Mouse (Mus musculus) kidney, postnatal 36 days (tissue): ENCODE results near the gene Hdac8.
A peak's percentile ranks its signal among the peaks of the same experiment; 100 is the strongest.

ENCODE experiments used
- DNase-seq, 2 experiments: peaks; one replicate each; pipeline ENCODE4 v3.0.0; 2021 to 2022; ENCODE audit warnings: mixed read lengths in 2 of 2

The Hdac8 gene

GRCm38 (mm10) chrX:102504644-102505481 is at the start of gene Hdac8:
Gene Hdac8, minus strand, starts transcription at chrX:102505359.
- peak; percentile 47 to 56 for DNase-seq

GRCm38 (mm10) chrX:102509205-102509604 is 4.0 kb upstream of the Hdac8 start:
- no peak for DNase-seq

- DNase-seq = peak in 1 of 2 experiments; percentile 2
These were observed 980 bp downstream of the Hdac8 start for GRCm38 (mm10) chrX:102504179-102504578.

GRCm38 (mm10) chrX:102493992-102494730 is 11.0 kb downstream of the Hdac8 start:
- peak in 1 of 2 experiments; percentile 38 for DNase-seq

GRCm38 (mm10) chrX:102485575-102485974 is 19.6 kb downstream of the Hdac8 start:
- no peak for DNase-seq

GRCm38 (mm10) chrX:102479665-102480064 is 25.5 kb downstream of the Hdac8 start:
- DNase-seq = no peak

GRCm38 (mm10) chrX:102478965-102479364 is 26.2 kb downstream of the Hdac8 start:
- peak; percentile 32 to 54 for DNase-seq

GRCm38 (mm10) chrX:102478481-102478880 is 26.7 kb downstream of the Hdac8 start:
- peak in 1 of 2 experiments; percentile 2 for DNase-seq

- DNase-seq = peak; percentile 59 to 82
These were observed 28.4 kb downstream of the Hdac8 start for GRCm38 (mm10) chrX:102476784-102477183.

GRCm38 (mm10) chrX:102475555-102475954 is 29.6 kb downstream of the Hdac8 start:
- no peak for DNase-seq

GRCm38 (mm10) chrX:102418343-102419127 is 86.6 kb downstream of the Hdac8 start:
- DNase-seq = no peak

- DNase-seq = no peak
These were observed 88.2 kb downstream of the Hdac8 start for GRCm38 (mm10) chrX:102416972-102417371.

- DNase-seq = no peak
These were observed 88.8 kb downstream of the Hdac8 start for GRCm38 (mm10) chrX:102416386-102416785.

- DNase-seq = no peak
These were observed 120.4 kb downstream of the Hdac8 start for GRCm38 (mm10) chrX:102384765-102385164.

GRCm38 (mm10) chrX:102383151-102383550 is 122.0 kb downstream of the Hdac8 start:
- DNase-seq = no peak

- DNase-seq = no peak
These were observed 138.6 kb downstream of the Hdac8 start for GRCm38 (mm10) chrX:102366510-102366909.

- DNase-seq = no peak
These were observed 142.9 kb downstream of the Hdac8 start for GRCm38 (mm10) chrX:102362244-102362643.

GRCm38 (mm10) chrX:102353412-102353811 is 151.7 kb downstream of the Hdac8 start:
- no peak for DNase-seq

- peak in 1 of 2 experiments; percentile 23 for DNase-seq
These were observed 155.1 kb downstream of the Hdac8 start for GRCm38 (mm10) chrX:102349843-102350731.

- no peak for DNase-seq
These were observed 156.2 kb downstream of the Hdac8 start for GRCm38 (mm10) chrX:102348886-102349486.

GRCm38 (mm10) chrX:102341688-102342087 is 163.5 kb downstream of the Hdac8 start:
- no peak for DNase-seq
